Mouse (Mus musculus): ENCODE data around the gene Sgsm3.
"Not testable (repeated sequence)": the region's sequence is repeated elsewhere in the genome, so short reads cannot be mapped to it uniquely, and the experiment has no call there.

The Sgsm3 gene

DNA sequence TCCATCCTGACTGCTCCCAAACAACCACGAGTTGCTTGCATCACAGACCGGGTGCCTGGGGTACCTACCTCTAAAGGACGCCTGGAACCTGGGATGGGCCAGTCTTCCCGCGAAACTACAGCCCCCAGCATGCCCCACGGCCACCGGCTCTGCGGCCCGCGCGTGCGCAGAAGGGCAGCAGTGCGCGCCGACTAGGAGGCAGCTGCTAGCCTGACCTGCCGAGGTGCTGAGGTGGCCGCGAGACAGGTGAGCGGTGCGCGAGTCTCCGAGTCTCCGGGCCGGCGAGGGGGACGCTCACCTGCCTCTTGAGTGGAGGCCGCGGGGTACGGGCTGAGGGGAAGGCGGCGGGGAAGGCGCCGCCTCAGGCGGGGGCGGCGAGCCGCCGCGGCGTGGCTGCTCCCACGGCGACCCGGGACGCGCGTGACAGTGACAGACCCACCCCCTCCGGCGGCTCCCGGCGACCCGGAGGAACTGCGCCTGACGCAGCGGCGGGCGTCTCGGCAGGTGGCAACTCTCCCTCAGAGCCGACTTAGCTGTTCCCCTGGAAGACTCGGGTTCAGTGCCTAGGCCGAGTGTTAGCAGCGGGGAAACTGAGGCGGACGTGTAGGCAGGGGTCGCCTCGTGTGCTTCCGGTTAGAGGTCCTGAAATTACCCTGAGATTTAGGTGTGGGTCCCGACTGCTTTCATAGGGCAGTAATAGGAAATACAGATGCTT is at the start of gene Sgsm3:
TSS of gene Sgsm3 (plus strand) at position 146 of the 715 bp plus-strand sequence.
- DNase-seq (ENCODE audit: low spot score in 2 of 2) = peak; percentile 70 to 87

DNA sequence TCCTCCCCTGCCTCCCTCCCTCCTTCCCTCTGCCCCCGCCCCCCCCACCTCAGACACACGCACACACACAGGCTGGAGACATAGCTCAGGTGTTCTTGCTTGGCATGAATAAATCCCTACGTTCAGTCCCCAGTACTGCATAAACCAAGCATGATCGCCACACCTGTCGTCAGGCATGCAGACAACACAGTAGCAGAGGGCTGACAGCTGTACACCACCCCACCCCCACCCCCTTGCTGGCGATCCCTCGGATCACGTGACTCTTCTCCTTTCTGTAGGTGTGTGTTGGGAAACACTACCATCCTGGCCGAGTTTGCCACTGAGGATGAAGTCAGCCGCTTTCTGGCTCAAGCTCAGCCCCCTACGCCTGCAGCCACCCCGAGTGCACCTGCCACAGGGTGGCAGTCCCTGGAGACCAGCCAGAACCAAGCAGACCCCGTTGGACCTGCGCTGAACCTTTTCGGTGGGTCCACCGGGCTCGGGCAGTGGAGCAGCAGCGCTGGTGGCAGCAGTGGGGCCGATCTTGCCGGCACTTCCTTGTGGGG is 48.7 kb upstream of the Sgsm3 start:
- DNase-seq (ENCODE audit: low spot score in 2 of 2) = no peak

DNA sequence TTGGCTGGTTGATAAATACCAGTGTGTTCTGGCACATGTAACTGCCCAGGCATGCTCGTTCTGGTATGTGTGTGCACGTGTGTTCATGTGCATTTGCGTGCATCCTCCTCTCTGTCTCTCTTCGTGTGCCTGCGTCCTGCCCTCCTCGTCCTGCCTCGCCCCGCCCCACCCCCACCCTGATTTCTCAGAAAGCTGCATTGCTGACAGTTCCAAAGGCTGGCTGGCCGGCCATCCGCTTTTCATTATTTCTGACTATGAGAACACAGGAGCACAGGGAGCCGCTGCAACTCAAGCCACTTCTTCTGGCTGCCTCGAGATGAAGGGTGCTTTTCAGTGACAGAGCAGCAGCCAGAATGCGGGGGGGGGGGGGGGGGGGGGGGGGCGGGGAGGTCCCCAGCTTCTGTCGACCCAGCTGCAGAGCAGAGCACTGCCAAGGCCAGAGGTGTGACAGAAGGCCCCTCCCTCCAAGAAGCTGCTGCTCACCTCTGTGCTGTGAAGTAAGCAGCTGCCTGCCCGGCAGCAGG is 47.5 kb upstream of the Sgsm3 start:
- no peak for DNase-seq (ENCODE audit: low spot score in 2 of 2)

DNA sequence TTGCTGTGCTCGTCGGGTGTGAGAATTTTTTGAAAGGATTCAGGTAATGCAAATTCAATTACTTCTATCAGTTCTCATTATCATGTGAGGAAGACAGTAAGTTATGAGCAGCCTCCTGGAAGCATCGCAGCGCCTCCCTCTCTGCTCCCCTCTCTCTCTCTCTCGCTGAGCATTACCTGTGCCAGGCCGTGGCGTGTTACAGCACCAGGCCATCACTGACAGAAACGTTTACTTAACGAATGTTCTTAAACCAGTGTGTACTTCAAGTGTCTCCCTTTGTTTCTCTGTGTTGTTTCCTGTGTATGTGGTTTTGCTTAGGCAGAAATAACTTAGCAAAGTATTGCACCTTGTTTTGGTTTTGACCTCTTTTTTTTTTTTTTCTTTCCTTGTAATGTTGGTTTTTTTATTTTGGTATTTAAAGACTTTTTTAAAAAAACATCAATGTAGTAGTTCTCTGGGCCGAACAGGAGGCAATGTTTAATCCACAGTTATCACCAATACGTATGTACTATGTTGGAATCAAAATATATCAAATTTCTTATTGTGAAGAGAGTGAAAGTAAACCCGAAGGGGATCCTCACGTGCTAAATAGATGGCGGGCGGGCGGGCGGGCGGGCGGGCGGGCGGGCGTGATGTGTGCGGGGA is 46.8 kb upstream of the Sgsm3 start:
- not testable (repeated sequence) for DNase-seq (ENCODE audit: low spot score in 2 of 2)

DNA sequence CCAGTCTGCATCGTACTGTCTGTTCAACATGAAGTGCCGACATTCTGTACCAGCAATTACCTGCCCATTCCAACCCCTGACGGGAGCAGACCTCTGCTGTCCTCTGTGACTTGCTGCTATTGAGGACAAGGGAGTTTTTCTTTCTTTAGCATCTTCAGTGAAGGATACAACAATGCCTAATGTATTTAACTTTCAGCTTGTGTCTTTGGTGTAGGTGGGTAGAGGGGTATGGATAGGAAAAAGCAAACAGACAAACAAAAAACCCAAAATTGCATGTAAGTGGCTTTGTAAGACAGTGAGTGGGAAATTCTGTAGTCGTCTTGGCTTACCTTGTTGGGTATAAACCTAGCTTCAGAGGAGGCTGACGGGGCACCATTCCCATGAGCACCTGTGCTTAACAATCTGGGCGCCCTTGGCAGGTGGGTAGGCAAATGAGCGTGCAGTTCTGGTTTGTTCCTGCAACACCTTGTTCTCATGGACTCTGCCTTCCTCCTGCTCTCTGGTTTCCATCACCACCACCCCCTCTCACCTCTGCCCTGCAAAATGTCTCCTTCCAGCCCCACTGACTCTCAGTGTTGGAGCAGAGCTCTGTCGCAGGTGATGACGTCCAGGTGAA is 46.1 kb upstream of the Sgsm3 start:
- no peak for DNase-seq (ENCODE audit: low spot score in 2 of 2)

DNA sequence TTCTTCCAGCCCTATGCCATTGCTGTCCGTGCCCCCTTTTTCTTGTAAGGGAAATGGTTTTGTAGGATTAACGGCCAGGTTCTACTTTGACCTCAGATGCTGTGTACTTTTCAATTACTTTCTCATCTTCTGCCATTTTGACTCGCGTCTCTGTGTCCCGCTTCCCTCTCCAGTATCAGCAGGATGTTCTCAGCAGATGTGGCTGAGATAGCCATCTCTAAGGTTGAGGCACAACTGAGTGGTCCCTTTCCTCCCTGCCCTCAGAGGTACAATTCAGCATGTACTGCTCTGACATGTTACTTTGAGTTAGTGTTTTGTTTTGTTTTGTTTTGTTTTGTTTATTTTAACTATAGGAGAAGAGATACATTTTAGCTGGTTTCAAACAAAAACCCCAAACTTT is 42.7 kb upstream of the Sgsm3 start:
- DNase-seq (ENCODE audit: low spot score in 2 of 2) = no peak

DNA sequence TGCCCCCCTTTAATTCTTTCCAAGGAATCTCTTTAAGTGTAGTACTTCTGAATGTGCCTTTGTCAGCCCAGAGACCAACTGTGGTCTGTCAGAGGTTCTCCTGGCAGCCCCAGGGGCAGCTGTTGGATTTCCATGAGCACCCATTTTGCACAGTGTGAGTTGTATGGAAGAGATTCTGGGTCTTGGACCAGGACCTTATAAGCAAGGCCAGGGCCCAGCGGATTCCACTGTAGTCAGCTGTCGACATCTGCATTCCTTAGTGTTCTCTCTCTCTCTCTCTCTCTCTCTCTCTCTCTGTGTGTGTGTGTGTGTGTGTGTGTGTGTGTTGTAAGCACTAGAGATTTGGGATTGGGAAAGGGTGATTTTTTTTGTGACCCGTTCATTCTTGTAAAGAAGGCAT is 40.9 kb upstream of the Sgsm3 start:
- no peak for DNase-seq (ENCODE audit: low spot score in 2 of 2)

DNA sequence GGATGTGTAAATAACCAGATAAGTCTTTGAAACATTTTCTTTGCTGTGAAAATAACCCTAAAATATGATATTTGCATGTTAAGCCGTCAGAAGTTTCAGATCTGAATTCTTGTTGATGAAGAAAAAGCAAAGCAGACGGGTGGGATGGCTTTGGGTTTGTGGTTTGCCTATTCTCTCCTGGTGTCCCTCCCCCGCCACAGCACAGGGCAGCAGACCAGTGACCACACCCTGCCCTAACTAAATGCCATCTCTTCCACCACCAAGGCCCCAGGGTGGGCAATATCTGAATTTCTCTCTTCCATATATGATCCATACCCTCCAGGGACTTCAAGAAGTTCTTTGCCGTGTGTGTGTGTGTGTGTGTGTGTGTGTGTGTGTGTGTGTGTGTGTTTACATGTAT is 39.0 kb upstream of the Sgsm3 start:
- no peak for DNase-seq (ENCODE audit: low spot score in 2 of 2)

DNA sequence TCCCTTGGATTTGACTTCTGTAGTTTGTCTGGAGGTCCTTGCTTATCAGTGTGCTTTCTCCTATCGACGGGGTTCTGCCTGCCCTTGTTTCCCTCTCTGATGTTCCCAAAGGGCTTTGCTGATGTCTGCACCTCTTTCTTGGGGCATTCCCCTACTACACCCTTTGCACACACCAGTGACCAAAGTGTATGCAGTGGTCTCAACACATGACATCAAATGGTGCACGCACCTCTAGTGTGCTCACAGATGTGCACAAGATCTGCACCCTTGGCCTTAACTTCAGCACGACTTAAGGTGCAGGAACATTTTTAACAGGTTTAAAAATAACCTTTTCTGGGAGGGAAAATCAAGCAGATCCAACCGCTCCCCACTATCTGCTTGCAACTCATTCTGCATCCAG is 38.2 kb upstream of the Sgsm3 start:
- no peak for DNase-seq (ENCODE audit: low spot score in 2 of 2)

DNA sequence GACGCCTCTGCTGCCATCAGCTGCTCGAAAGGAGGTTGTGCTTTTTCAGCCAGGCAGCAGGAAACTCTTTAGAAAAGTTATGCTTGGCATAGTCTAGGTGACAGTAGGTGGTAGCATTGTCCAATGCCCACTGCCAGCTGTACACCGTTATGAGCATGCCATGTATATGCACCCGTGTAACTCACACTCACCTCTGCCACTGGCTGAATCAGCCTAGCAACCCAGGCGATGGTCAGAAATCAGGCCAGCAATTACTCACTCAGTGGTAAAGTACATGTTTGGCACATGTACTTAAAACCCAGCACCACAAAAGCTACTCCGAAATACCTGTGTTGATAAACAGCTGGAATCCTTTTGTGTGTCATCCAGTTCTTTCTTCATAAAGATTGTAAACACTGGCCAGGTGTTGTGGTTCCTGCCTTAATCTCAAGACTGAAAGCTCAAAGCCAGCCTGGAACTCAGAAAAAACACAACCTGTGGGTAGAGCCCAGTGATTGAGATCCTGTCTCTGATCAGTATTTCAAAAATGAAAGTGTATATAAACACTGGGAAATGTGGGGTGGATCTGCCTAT is 36.0 kb upstream of the Sgsm3 start:
- DNase-seq (ENCODE audit: low spot score in 2 of 2) = no peak

DNA sequence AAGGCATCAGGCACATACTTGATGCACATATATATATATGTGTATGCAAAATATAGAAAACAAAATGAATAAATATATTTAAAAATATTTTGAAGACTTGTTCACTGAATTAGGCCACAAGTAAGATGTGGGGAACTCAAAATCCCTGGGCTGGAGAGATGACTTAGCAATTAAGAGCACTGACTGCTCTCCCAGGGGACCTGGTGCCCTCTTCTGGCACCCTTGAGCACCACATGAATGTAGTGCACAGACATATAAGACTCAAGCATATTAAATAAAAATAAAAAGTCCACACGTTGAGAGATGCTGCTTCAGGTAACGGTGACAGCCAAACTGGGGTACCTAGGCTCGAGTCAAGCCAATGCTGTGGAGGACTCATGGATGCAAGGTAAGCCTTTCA is 31.7 kb upstream of the Sgsm3 start:
- DNase-seq (ENCODE audit: low spot score in 2 of 2) = no peak

DNA sequence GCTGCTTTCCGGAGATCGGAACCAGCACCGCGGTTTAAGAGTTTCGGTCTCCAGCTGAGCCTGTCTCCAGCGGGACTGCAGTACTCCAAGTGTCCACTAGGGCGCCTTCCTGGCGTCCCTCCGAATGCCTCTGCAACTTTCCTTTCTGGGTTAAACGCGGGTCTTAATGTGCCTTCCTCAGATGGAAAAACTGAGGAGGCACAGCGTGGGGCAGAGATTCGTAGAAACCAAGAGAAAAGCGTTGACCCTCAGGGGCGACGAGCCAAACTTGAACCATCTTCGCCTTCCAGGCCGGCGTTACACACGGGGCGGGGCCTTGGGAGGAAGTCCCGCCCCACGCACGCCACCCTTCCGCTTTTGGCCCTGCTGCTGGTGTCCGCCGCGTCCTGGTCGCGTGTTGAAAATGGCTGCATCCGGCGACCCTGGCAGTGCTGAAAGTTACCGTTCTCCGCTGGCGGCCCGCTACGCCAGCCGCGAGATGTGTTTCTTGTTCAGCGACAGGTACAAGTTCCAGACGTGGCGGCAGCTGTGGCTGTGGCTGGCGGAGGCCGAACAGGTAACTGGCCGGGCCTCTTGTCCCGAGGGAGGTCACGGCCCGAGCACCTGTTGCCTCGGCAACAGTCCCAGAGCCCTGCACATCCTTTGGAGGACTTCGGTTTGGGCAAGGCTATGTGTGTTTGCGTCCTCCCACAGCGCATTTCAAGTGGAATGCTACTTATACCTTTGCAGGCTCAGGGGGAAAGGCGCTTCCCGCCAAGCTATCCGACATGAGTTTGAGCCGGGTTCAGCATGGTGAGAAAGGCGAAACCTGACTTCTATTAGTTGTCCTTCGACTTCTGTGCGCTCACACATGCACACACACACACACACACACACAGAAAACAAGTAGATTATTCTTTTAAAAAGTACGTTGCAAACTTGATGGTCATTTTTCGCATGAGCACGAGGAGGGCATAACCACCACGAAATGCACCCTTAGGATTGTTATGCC is 29.1 kb upstream of the Sgsm3 start, which contains the start of gene Adsl:
TSS of gene Adsl (plus strand) at position 346 of the 991 bp plus-strand sequence.
- DNase-seq (ENCODE audit: low spot score in 2 of 2) = peak; percentile 65 to 85

DNA sequence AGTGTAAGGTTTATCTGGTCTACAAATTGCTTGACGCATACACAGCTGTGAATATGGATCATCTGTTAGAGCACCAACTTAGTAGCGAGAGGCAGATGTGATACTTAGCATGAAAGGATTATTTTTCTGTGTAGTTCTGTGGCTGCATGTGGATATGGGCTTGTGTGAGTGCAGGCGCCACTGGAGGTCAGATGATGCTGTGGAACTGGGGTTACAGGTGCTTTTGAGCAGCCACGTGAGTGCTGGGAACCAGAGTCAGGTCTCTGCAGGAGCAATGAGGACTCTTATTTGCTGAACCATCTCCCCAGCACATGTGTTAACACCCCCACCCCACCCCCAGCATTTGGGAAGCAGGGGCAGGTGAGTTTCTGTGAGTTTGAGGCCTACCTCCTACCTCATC is 28.1 kb upstream of the Sgsm3 start:
- DNase-seq (ENCODE audit: low spot score in 2 of 2) = no peak

DNA sequence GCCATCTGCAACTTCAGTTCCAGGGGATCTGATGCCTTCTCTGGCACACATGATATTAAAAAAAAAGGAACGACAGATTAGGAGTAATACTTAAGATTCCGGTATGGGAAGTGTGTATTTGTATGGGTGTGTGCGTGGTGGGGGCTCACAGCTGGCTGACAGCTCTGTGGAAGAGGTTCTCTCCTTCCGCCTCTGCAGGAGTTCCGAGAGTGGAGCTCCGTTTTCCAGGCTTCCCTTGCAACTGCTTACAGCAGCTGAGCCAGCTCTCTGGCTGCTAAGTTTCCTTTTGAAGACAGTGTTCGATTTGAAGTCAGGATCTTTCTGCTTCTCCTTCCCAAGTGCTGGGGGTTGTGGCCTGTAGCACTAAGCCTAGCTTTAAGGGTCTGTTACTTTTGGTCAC is 27.5 kb upstream of the Sgsm3 start:
- DNase-seq (ENCODE audit: low spot score in 2 of 2) = no peak

DNA sequence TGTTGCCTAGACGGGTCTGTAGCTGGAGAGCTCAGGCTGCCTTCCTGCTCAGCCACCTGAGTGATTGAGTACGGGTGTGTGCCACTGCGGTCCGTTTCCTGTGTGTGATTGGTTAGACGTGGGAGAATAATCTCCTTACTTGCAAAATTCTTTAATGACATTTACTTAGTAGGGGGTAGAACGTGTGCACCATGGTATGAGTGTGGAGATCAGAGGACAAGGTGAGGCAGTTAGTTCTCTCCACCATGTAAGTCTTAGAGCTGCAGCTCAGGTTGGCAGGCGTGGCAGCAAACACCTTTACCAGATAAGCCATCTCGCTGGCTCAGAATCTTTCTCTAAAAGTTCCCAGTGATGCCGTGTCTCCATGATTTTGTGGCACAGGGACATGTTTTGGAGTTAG is 23.6 kb upstream of the Sgsm3 start:
- no peak for DNase-seq (ENCODE audit: low spot score in 2 of 2)

DNA sequence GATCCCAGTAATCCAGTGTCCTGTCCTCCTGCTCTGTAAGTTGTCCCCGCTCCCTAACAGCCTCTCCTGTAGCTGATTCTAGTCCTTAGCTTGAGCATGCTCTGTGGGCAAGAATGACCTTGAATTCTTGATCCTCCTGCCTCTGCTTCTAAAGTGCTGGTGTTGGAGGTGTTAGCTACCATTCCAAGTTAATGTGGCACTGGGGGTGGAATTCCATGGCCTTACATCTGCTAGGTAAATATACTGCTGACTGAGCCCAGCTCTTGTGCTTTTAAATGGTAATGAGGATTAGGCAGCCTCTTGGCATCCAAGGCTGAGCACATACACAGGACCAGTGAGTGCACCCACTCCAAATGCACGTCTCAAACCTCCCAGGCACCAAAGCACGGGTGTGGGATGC is 22.7 kb upstream of the Sgsm3 start:
- no peak for DNase-seq (ENCODE audit: low spot score in 2 of 2)

DNA sequence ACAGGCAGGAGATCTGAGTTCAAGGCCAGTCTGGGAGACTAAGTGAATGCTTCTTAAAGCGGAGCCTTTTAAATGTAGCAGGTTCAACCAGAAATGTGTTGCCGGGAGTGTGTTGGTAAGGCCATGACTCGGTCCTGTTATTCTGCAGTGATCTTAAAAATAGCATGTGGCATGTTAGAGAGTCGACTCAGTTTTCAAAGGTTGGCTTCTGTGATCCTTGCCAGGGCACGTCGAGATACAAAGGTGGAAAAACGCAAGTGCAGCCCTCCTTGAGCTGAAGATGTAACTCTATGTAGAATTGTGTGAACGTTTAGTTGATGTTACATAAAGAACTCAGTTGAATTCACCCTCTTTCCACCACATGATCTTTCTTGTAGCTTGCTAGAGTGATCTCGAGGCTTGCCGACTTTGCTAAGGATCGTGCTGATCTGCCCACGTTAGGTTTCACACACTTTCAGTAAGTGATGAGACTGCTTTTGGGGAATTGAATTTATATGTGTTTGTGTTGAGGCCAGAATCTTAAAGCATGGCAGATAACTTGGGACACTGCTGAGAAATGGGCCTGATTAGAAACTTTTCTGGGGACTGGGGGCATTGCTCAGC is 21.6 kb upstream of the Sgsm3 start:
- DNase-seq (ENCODE audit: low spot score in 2 of 2) = no peak

DNA sequence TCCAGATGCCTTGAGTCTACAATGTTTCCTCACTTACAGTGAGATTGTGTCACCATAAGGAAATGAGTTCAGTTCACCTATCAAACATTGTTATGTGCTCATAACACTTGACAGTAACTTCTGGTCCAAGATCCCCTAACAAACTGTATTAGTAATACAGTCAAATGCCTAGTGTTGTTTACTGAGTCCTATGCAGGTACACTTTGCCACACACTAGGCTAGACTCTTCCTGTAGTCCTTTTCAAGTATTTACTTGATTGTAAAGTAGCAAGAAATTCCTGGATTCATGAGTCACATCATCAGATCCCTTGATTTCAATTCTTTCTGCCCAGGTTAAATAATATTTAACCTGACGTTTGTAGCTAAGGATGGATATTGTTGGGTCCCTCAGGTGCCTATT is 8.2 kb upstream of the Sgsm3 start:
- DNase-seq (ENCODE audit: low spot score in 2 of 2) = no peak

DNA sequence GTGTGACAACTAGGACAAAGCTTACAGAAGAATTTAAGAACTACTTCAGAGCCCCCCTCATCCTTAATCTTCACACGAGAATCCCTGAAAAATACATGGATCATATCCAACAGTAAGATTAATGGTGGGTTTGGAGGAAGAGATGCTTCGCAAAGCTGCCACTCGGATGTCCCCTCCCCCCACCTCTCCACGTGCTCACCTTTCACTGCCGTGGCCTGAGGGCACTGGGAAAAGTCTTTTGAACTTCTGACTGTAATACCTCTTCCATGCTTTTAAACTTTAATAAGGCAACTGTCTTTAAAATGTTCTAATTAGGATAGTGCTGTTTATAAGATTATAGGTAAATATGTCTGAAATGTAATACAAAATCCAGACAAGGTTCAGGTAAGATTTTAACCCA is 3.3 kb upstream of the Sgsm3 start:
- DNase-seq (ENCODE audit: low spot score in 2 of 2) = no peak

DNA sequence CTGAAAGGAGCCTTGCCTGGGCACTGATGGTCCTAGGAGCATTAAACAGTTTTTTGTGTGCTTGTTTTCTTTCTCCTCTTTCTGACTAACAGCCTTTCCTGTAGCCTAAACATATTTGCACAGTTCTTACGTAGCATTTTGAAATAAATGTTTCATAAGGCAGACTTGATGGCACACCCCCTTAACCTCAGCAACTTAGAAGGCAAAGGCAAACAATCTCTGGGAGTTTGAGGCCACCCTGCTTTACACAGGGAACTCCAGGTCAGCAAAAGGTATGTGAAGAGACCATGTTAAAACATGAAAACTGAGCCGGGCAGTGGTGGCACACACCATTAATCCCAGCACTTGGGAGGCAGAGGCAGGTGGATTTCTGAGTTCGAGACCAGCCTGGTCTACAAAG is 1.9 kb upstream of the Sgsm3 start:
- DNase-seq (ENCODE audit: low spot score in 2 of 2) = no peak

DNA sequence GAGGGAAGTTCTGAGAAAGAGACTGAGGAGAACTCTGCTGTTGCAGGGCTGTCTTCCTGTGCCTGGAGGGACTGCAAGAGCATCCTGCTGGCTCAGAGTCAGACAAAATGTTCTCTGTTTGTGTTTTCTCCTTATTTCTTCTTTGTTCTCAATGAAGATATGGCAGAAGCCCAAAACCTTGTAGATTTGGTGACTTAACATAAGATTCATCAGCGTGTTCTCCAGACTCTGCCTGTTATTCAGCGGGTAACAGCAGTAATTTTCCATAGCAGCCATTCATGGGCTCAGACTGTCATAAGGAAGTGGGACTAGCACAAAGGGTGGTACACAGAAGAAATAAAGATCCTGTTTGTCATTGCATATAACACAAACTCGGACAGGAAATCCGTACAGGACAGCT is 2.0 kb downstream of the Sgsm3 start:
- no peak for DNase-seq (ENCODE audit: low spot score in 2 of 2)
